Mouse (Mus musculus): ENCODE data around the gene Orm2.

DNA sequence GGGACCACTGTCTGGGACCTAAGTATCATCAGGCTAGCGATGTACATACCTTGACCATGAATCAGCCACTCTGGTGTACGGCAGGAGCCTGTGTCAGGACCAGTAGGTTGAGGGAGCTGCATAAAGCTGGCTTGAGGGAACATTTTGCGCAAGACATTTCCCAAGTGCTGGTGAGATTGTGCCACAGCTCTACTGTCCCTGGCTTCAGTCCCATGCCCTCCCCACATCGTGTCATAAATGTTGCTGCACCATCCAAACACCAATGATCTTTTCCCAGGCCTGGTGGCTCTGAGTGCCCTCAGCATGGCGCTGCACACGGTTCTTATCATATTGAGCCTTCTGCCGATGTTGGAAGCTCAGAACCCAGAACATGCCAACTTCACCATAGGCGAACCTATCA is 18.0 kb upstream of the Orm2 start, which contains the start of gene Orm1:
- no peak for TF ChIP-seq POLR2A (IDR thresholded peaks at IDR 0.05; ENCODE audit: low read depth, low read length)
- TF ChIP-seq CTCF (IDR thresholded peaks at IDR 0.05; ENCODE audit: extremely low read depth, insufficient read length, insufficient replicate concordance, low read depth, low read length) = no peak

All from small intestine, adult 2 months (tissue).